Mouse (Mus musculus) C2C12 (cell line): Measurements from ENCODE around the gene Zfp597.

Experiments
- CTCF ChIP-seq: IDR thresholded peaks from one replicate; pipeline ENCODE4 v1.5.1; 2011; ENCODE audit not compliant: control insufficient read depth, insufficient read depth, insufficient read length
- FOSL1 ChIP-seq: IDR thresholded peaks from one replicate; pipeline ENCODE4 v1.8.0; 2011; ENCODE audit warnings: mild to moderate bottlenecking, low read length; ENCODE audit not compliant: poor library complexity, insufficient read depth, severe bottlenecking
- MYOD1 ChIP-seq: IDR thresholded peaks from one replicate; pipeline ENCODE4 v1.6.1; 2011; ENCODE audit warnings: low read depth; ENCODE audit not compliant: control insufficient read depth, insufficient read length

- no peak for TF ChIP-seq CTCF
- no peak for TF ChIP-seq MYOD1
- no peak for TF ChIP-seq FOSL1
Measured at GRCm38 (mm10) chr16:3843796-3844195, 40.6 kb downstream of the Zfp597 start.
